Mouse (Mus musculus) naive thymus-derived CD4-positive, alpha-beta T cell, adult 2 months (primary cell): ENCODE measurements around the gene Nuak1.

Experiments used
- DNase-seq: peaks from one replicate; pipeline ENCODE4 v3.0.0-alpha.2; 2011; ENCODE audit warnings: low read depth

Gene Nuak1

DNA sequence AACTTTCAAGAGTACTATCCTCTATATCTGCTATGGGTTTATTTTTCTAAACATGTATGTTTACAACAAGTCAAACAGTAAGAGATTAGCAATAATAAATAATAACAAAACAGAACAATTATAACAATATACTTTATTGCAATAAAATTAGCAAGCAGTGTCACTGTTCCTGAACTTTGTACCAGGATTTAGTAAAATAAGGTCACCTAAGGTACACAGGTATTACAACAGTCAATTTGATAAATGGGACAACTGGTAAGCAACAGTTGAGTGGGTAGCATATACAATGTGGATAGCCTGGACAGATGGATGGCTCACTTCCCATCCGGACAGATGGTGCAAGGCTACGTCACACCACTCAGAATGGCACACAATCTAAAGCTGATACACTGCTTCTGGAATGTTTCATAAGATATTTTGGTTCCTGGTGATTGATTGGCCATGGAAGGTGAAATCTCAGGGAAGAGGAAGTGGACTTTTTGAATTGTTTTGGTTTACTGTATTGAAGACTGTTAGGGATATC, 59.1 kb downstream of the Nuak1 start:
- DNase-seq, result no peak

DNA sequence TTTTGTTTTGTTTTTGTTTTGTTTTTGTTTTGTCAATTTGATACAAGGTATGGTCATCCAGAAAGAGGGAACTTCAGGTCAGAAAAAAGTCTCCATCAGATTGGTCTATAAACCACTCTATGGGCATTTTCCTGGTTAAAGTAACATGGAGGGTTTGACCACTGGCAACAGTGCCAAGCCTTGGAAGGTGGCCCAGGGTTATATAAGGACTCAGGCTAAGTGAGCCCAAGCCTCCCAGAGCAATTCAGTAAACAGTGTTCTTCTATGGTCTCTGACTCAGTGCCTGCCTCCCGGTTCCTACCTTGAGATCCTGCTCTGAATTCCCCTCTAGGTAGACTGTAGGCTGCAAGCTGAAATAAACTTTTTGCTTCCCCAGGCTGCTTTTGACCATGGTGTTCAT, 61.0 kb downstream of the Nuak1 start:
- DNase-seq, result no peak

DNA sequence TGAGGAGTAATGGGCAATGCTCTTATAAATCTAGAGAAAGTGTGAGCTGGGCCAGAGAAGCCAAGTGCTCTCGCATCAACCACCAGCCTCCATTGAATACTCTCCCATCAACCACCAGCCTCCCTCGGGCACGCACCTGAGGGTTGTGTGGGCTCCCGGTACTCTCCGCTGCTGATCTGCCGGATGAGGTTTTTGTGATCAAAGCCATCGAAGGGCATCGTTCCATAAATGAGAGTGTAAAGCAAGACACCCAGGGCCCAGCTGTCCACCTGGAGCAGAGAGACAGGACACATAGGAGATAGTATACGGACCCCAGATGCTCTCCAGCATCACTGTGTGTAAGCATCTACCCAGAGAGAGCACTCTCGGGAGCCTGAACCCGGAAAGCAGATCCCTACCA, 62.4 kb downstream of the Nuak1 start:
- no peak for DNase-seq

DNA sequence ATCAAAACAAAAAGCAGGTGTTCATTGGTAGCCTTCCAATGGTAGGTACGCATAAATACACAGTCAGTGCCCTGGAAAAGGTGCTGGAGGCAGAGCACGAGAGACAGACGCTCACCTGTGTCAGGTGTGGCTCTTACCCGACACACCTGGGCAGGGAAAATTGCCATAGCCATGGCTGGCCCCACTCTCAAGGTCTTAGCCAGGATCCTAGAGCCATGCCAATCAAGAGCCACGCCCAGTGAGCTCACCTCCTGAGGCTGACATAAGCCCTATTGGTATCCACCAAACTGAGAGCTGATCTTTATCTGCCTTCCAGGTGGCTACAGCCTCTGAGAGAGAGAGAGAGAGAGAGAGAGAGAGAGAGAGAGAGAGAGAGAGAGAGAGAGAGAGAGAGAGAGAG, 64.1 kb downstream of the Nuak1 start:
- no peak for DNase-seq

DNA sequence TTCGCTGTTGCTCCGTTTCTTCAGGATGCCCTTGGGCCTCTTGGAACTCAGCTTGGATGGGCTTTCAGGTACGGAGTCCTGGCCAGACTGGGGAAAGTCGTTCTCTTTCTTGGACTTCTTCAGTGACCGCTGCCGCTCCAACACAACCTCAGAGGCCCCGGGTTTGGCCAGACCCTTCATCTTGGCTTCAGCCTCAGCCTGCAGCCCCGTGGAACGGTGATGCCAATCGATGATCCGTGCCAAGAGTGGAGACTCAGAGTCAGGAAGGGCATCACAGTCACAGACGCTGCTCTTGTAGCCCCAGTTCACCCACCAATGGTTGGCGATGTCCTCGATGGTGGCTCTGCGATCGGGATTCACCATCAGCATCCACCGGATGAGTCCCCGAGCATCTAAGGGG, 65.4 kb downstream of the Nuak1 start:
- DNase-seq, result no peak

DNA sequence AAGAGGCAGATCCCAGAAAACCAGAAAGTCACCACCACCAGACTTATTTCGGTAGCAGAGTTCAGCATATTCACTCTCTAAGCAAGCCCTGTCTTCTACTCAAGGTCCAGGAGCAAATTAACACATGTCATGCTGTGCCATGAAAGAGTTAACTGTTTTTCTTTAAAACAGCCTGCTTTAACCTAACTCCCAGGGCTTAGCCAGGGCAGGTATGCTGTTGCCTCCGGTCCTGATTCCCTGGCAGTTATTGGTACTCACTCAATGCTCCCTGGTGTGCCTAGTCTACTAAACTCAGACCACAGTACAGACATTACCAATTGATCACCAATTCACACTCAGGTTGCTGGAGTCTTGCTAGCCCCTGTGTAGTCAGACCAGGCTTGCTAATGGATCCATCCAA, 66.9 kb downstream of the Nuak1 start:
- no peak for DNase-seq

DNA sequence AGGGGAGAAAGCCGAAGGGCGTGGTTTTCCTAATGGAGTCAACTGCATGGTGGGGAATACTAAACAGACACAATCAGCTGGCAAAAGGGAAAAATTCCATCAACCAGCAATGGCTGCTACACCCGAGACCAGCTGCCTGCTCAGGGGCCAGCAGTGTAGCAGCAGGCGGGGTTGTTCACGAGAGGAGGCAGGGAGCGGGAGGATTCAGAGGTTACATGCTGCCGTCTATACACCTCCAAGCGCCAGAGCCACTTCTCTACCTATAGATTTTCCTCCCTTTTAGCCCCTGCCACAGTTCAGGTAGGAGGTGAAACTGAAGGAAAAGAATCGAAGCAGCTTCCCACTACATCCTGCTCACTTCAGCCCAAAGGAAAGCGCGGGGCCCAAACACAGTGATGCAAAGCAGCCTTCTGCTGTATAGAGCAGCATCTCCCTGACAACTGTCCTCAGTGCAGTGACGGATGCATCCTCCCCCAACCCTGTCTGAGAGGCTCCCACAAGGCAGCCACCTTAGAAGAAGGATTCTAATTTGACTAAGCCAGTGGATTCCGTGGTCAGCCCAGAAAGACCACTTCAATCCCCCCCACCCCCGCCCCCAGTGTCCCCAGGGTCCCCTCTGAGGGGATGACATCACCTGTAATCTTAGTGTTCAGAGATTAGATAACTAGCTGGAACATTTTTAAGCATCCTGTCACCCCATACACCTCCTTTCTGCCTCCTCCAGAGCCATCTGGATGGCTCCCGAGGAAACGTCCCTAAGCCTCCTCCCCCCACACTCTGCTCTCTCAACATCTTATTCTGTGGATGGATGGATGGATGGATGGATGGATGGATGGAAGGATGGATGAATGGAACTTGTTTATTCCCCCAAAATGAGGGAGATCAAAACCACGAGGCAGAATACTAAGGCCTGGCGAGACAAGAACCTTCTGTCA, 68.0 kb downstream of the Nuak1 start:
- no peak for DNase-seq

DNA sequence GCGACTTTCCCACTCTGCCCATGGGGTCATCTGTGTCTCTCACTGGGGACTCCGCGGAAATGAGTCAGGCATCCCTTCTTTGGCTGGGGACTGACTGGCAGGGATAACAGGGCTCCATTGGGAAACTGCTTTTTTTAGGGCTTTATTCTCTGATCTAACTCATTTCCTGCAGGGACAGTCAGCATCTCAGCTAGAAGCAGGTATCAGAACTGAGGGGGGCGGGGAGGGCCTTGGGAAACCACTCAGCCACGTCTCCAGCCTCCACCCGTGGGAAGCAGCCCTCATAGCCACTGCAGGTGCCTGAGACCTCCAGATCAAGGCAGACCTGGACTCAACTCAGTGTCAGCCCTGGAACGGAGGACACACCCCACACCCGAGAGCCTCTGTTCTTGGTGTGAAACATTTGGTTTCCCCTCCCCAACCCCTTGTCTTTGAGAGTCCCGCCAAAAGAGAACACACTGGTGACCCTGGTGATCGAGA, 68.7 kb downstream of the Nuak1 start:
- no peak for DNase-seq

DNA sequence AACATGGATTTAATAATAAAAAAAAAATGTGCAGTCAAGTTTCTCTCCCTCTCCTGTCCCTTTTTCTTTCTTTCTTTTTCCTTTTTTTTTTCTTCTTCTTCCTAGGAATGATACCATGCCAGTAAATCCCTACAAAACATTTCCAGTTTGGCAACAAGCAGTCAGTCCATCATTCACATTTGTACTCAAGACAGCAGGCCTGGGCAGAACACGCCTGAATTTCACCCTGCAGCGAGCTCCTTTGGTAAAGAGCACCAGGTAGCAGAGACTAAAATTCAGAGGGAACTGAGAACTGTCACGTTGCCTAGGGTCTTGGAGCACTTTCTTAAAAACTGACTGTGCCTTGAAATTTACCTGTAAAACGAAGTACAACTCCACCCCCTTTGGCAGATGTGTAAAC, 69.2 kb downstream of the Nuak1 start:
- no peak for DNase-seq

DNA sequence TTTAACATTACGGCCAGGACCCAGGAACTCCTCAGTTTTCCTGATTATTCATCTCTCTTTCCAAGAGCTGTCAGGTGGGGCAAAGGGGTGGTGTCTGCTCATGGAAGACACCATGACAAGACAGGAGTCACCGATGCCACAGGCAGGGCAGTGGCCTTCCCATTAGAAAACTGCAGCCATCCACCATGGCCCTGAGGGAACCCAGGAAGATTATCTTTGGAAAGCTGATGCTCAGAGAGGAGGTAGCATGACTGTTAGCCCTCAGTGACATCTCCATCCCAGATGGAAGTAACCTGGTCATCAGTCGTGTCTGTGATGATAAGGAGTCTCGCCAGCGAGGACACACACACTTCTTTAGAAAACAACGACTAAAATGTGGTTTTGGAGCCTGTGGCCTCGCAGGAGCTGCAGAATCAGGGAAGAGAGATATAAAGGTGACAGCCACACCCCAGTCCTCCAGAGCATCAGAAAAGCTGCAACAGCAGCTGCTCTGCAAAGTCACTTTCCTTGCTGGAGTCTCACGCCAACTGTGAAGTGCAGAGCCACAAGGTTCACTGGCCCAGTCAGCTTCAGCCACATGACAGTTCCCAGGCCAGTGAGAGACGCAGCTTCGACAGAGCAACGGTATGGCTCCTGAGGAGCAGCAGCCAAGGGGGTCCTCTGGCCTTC, 70.6 kb downstream of the Nuak1 start:
- no peak for DNase-seq

DNA sequence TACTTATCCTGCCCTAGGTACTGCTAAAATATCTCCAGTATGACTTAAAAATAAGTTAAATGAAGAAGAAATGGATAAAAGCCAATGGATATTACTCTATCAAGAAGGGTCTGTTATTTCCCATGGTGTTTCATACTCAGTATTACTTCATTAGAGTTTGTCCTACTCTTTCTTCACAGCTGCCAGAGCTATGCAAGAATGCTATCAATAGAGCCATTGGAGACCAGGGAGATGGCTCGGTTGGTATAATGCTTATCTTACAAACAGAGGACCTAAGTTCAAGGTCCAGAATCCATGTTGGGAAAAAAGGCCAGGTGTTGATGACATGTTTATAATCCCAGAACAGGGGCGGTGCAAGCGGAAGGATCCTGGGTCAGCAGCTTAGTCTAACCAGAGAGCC, 72.2 kb downstream of the Nuak1 start:
- no peak for DNase-seq

DNA sequence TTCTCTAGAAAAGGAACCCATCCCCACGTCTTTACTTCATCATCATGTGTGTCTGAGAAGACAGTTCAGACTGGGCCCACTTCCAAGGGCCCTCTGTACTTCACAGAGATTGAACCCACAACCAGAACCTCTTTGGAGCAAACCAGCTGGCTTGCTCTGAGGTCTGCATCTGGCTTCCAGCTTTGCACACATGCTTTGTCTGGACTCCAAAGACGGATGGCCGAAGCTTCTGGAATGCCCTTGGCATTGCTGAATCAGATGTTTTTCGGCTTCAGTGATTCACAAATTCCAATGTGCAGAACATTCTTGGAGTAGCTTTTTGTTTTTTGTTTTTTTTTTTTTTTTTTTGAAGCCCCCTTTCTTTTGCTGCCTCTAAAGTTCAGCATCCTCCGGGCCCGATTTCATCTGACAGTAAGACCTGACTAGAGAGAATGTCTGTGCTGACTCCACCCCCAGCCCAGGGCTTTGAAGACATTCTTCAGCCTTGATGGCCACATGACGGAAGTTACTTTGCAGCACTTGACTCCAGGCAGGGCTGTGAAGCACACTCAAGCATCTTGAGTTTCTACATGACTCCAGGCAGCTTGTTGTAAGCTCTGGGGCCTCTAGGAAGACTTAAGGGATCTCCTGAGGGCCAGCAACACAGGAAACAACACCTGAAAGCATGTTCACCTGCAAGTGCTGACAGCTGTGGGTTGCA, 75.1 kb downstream of the Nuak1 start:
- no peak for DNase-seq

DNA sequence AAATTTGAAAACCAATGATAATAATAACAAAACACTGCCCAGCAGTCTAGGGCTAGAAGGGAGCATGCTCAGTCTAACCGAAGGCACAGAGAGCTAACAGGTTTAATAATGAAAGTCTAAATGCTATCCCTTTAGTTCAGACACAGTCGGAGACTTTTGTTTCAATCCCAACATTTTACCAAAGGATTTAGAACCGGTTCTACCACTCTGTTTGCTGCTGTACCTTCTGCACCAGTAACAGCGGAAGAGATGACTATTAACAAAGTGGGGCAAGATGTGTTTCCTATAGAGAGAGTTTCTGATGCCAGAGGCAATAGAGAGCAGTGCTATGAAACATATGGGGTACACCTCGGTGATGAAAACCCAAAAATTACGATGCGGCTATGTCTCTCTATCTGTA, 76.6 kb downstream of the Nuak1 start:
- DNase-seq, result no peak

DNA sequence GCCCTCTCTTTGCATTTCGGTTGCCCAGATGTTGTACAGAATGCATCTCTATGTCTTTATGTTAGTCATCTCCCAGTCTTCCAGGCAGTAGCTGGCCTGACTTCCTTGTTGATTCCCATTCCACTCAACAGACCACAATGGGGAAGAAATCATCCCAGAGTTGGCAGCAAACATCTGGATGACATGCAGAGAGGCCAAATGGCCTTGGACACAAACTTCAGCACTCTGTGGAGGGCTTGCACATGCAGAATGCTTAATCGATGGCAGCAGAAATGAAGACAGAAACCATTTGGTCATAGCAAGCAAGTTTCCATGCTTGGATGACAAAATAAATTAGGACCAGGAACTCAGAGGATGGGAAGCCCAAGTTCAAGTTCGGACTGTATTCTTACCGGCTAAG, 79.4 kb downstream of the Nuak1 start:
- DNase-seq, result no peak

DNA sequence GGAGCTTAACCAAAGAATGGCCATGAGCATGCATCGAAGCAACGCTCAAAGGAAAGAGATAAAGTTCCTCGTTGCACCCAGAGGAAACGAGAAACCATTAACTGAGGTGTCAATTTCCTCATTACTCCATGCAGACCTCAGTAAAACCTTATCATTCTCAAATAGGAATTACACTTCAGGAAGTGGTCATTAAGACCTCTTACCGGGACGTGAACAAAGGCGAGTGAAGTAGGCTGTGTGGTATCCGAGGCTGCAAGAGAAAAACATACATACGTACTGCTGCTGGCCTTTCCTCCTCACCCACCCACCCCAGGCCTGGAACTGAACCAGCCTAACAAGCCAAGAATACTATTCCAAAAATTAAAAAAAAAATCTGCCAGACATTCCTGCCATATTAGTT, 80.0 kb downstream of the Nuak1 start:
- DNase-seq, result no peak

DNA sequence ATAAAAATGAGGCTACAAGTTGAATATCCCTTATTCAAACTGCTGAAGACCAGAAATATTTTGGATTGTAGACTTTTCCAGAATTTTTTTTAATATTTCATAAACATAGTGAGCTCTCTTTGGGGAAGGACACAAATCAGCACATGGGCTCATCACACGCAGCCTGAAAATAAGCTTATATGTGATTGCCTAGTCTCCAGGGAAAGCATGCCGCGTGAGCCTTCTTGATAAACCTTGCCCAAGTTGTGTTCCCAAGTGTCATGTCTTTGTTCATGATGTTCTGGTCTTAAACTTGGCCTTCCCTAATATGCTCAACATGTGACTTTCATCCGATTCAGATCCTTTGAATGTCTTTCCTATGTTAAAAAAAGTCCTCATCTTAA, 81.7 kb downstream of the Nuak1 start:
- DNase-seq, result no peak

DNA sequence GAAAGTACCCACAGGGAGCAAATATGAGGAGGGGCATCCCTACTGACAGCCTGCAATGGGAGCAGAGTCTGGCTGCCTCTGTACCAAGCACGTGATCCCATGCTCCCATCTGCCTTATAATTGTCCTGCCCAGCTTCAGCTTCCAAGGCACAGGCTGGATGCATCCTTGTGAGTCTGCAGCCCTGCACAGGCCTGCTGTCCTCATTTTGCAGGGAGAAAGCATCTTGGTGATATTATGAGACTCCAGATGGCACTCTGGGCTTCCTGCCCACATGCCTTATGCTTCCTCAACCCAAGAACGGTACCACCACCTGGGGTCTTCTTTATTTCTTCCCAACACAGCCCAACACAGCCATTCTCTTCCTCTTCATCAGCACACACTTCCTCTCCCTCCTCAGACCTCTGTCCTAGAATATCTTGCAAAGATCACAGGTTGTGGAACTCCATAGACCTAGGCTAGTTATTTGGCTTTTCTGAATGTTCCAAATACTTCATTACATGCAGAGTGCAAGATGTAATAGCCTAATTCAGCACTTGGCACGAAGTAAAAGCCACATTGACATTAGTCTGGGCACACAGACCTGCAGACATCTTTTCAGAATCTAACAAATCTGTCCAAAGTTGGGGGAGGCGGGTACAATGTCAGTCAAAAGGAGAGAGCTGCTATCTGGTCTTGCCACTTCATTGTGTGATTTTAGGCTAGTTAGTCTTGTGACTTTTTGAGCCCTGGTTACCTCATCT, 82.2 kb downstream of the Nuak1 start:
- DNase-seq, result no peak

DNA sequence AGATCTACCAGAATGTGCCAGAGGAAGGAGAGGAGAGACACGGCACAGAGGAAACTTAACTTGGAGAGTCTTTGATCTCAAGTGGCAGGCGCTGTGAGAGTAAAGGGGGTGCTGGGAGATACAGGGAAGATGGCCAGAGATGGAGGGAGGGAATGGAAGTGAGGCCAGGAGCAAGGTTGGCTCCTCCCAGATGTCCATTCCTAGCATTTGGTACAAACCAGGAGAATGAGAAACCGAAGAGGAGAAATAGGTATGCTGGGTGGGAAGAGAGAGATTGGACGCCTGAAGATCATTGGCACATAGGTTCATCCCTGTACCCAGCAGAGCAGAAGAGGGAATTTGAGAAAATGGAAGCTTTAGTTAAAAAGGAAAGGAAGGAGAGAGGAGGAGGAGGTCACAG, 82.8 kb downstream of the Nuak1 start:
- DNase-seq, result no peak

DNA sequence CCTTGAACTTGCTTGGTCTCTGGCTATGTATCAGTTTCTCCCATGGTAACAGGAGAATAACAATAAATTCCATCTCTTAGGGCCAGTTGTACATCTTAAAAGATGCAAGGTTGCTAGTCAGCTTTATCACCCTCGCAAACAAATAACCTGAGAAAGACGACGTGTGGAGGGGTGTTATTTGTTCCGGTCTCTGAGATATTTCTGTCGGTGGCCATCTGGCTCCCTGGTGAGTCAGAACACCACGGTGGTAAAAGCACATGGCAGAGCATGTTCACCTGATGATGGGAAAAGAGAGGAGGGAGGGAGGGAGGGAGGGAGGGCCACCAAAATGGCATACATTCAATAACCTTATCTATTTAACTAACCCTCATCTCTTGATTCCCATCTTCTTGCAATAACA, 86.1 kb downstream of the Nuak1 start:
- DNase-seq, result no peak

DNA sequence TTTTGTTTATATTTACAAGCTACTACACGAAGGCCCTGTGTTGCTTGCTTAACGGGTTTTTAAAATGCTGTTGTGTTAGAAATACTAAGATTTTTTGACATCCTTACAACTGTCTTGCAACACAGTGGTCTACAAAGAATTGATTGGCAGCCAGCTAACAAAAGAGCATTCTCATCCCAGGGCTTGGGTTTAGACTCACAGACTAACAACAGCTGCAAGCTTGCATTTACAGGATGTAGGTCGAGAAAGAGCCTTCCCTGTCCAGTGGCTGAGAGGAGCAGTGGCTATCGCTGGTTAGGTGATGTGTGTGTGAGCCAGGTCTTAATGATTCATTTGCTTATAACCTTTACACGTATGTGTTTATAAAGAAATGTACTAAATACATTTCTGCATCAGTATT, 94.7 kb downstream of the Nuak1 start:
- no peak for DNase-seq

DNA sequence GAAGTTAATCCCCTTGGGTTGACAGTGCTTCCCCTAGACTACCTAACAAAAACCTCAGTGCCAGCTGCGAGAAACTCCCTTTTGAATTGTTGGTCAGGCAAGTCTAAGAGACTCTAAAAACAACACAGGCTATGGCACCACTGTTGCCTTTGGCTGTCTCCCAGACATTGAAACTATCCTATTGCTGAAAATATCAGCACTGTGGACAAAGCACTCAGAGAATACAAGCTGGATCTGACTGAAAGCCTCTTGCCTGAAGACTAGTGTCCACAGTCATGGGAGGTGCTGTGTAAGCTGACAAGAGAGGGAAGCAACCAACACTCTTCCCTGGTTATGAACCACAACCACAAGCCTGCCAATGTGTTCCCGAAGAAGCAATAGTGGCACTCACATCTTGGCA, 96.9 kb downstream of the Nuak1 start:
- DNase-seq, result no peak

DNA sequence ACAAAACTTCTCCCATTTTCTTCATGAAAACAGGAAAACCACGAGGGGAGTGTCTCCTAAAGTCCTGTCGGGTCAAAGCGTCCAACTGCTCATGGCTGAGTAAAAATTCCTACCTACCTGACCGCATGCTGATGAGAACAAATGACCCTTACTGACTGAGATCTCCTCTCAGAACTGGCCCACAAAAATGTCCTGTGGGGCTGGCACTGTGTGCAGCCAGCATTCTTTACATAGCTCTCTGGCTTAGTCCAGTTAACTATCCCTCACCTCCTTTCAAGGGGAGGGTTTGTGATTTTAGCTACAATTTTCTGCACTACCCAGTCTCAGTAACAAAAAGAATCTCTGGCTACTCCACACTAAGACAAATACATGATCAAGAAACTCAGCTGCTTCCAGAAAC, 100.9 kb downstream of the Nuak1 start:
- DNase-seq, result no peak
